Mouse (Mus musculus): ENCODE data around the gene Olfr222.

- TF ChIP-seq CTCF (IDR thresholded peaks at IDR 0.05; ENCODE audit: insufficient read depth, low read depth, low read length) (no peak), POLR2A (IDR thresholded peaks at IDR 0.05; ENCODE audit: insufficient read depth, low read depth, low read length) (no peak)
Measured at GRCm38 (mm10) chr11:59611646-59612045, 35.6 kb upstream of the Olfr222 start.
